Mouse (Mus musculus) intestine, postnatal 0 days (tissue): Measurements from ENCODE around the gene Asb10. TPM values are rescaled to one million over a fixed set of nuclear protein-coding genes. Genes with fewer than 3 reads are reported as not detected.

Source experiments
- ATAC-seq: fragments of 200-750 bp; cut with Nextera tagmentation; 2 replicates; pipeline ENCODE4 v1.8.0; 2017; ENCODE audit warnings: mild to moderate bottlenecking, moderate TSS enrichment, moderate library complexity
- H3K27ac ChIP-seq: fragments of 300-500 bp; sonication (generic); 2 replicates; pipeline ENCODE4 v1.5.1; 2014; ENCODE audit warnings: mild to moderate bottlenecking, low read depth, low read length, moderate library complexity
- H3K27me3 ChIP-seq: fragments of 300-500 bp; sonication (generic); replicated peaks from 2 replicates; pipeline ENCODE4 v1.6.1; 2014; ENCODE audit warnings: low read length, mixed read lengths; ENCODE audit not compliant: control insufficient read depth, insufficient read depth
- H3K36me3 ChIP-seq: fragments of 300-500 bp; sonication (generic); 2 replicates; pipeline ENCODE4 v1.6.1; 2014; ENCODE audit warnings: mild to moderate bottlenecking, moderate library complexity; ENCODE audit not compliant: control insufficient read depth, insufficient read depth
- H3K4me1 ChIP-seq: fragments of 300-500 bp; sonication (generic); replicated peaks from 2 replicates; pipeline ENCODE4 v1.6.1; 2014; ENCODE audit warnings: antibody characterized with exemption, low read length, mixed read lengths; ENCODE audit not compliant: control insufficient read depth, insufficient read depth
- H3K4me2 ChIP-seq: fragments of 300-500 bp; sonication (generic); replicated peaks from 2 replicates; pipeline ENCODE4 v1.6.1; 2014; ENCODE audit warnings: low read depth, mild to moderate bottlenecking, moderate library complexity
- H3K4me3 ChIP-seq: fragments of 300-500 bp; sonication (generic); 2 replicates; pipeline ENCODE4 v1.5.1; 2014; ENCODE audit warnings: low read depth, low read length
- H3K9ac ChIP-seq: fragments of 300-500 bp; sonication (generic); 2 replicates; pipeline ENCODE4 v1.6.1; 2014; ENCODE audit warnings: mild to moderate bottlenecking, low read depth, low read length
- H3K9me3 ChIP-seq: fragments of 300-500 bp; sonication (generic); 2 replicates; pipeline ENCODE4 v1.6.1; 2016; ENCODE audit warnings: mixed run types; ENCODE audit not compliant: control insufficient read depth
- CTCF ChIP-seq: sonication (generic); IDR thresholded peaks from 2 replicates; pipeline ENCODE4 v1.5.1; 2016; ENCODE audit warnings: low read depth, mild to moderate bottlenecking, control low read depth, antibody characterized with exemption, moderate library complexity
- WGBS: fragments of 180-500 bp; shearing (Covaris S2); extraction: QIAGEN DNeasy Blood & Tissue Kit; methylation state at CpG from one replicate; pipeline ENCODE4 v1.1.7; 2014; 5-methylcytosine and 5-hydroxymethylcytosine counted together
- polyA plus RNA-seq: library from polyadenylated mRNA; unstranded; fragments of >200 nt; fragmentation: Nextera tagmentation; extraction: Ambion mirVana; gene quantifications from 2 replicates; pipeline ENCODE4 v1.2.1, GENCODE M21; 2015

Gene Asb10
- 0.09 and 0.18 TPM in 2 replicates for polyA plus RNA-seq

DNA sequence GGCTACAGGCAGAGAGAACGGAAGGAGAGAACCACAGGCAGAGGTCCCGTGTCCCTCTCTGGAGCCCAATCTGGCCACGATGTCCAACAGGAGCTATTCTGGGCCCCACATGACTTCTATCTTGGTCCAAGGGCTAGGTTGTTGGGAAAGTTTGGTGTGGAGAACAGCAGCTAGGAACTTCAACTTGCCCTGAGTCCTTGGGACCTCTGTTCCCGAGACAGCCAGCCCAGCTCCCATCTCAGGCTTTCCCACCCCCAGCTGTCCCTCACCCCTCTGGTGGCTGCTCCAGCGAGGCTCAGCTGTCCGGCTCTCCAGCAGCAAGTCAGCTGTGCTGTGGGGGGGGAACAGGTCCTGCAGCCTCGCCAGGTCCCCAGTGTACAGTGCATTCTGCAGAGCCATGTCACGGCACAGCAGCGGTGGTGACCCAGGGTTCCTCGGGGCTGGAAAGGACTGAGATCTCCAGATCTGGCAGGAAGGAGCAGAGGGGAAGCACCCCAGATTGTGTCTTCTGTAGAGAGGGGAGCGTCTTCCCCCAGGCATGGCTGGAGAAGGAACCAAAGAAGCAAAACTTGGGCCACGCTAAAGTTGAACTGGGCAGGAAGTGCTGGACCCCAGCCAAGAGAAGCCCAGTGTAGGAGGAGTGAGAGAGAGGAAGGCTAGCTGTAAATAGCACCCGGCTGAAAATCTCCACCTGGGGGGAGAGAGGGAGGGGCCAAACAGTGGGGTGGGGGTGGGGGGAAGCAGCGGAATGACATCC is at the start of gene Asb10:
Asb10 (minus strand) TSS at position 592 of the 757 bp plus-strand sequence.
- WGBS, result 21% methylated on average over 14 of the region's 14 CpGs

DNA sequence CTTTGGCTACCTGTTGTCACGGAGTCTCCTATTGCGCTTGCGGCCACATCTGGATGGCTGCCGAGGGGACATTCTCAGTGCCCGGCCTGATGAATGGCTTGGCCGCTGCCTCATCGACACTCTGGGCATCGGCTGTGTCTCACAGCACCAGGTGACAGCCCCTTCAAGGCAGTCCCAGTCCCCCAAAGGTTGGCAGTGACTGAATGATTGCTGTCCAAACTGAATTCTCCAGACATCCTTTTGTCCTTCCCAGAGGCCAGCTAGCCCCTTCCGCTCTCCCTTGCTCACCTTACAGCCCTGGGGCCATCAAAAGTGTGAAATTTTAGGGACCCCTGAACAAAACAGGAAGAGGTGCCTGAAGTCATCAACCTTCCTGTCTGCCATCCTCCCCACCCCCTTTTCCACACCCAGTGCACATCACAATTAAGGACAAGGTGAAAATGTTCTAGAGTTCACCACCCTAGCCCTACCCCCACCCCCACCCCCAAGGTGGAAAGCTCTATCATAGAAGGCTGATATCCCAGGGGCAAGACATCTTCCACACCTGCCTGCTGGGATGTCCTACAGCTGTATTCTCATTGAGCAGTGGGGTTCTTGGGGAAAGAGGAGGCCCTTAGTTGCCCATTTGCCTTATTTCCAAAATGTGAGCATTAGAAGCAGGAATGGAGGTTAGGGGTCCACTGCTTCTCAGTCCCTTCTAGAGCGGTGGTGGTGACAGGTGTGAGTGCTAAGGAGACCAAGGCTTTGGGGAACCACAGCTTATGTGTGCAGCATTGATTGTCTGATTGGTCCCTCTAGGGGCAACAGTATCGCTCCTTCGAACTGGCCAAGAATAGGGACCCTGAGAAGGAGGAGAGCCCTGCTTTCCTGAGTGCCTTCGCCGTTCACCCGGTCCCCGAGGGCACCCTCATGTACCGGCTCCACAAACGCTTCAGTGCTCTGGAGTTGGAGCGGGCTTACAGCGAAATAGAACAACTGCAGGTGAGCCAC is 49.0 kb upstream of the Asb10 start:
- Histone ChIP-seq H3K36me3 (peaks cover 37% of the 10 kb centered on the region; the same call in 1 of the 2 replicates), H3K9ac (no peak overlapping the region), H3K27me3 (no peaks in the 10 kb centered on the region), H3K4me1 (peaks cover 4% of the 10 kb centered on the region; the same call in 1 of the 2 replicates), H3K4me3 (no peak overlapping the region), H3K9me3 (no peaks in the 10 kb centered on the region), H3K27ac (no peak overlapping the region), H3K4me2 (no peak overlapping the region)
- TF ChIP-seq CTCF, result no peak
- 92% methylated on average over 20 of the region's 20 CpGs for WGBS
- no peak for ATAC-seq

More for the DNA sequence above, at the start of gene Asb10:
- no peaks in the 10 kb centered on the region for H3K4me1 ChIP-seq
- H3K36me3 ChIP-seq, result no peaks in the 10 kb centered on the region
- no peak for ATAC-seq
- no peaks in the 10 kb centered on the region for H3K9me3 ChIP-seq
- H3K27ac ChIP-seq, result no peak within 1 kb of the TSS
- no peaks in the 10 kb centered on the region; the same call in 1 of the 2 replicates for H3K27me3 ChIP-seq
- no peak for TF ChIP-seq CTCF
- no peak within 1 kb of the TSS for H3K4me3 ChIP-seq
- peak within 1 kb of the TSS; percentile 48 for H3K4me2 ChIP-seq
- H3K9ac ChIP-seq, result no peak within 1 kb of the TSS

DNA sequence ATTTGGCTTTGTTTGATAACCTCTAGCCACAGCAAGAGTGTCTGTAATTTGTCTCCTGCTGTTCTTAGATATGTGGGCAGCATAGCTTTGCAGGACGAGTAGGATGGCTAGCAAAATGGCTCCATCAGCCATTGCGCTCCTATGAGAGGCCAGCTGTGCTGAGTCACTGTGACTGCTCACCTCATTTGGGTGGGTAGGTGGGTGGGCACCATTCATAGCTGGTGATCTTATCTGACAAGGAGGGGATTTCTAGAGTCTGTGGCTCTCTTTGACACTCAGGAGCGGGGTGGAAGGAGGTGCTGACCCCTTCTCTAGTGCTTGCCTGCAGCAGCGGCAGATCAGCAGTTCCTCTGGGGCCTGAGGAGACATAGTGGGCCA is 46.4 kb upstream of the Asb10 start:
- H3K9me3 ChIP-seq, result no peaks in the 10 kb centered on the region
- H3K4me3 ChIP-seq, result peak overlapping the region; percentile 77
- no peak for ATAC-seq
- WGBS, result 23% methylated on average over 4 of the region's 4 CpGs
- no peak for TF ChIP-seq CTCF
- peaks cover 4% of the 10 kb centered on the region; the same call in 1 of the 2 replicates for H3K4me1 ChIP-seq
- H3K9ac ChIP-seq, result peak overlapping the region; percentile 66
- H3K4me2 ChIP-seq, result peak overlapping the region; percentile 81
- no peaks in the 10 kb centered on the region for H3K27me3 ChIP-seq
- peak overlapping the region; percentile 54; the same call in 1 of the 2 replicates for H3K27ac ChIP-seq
- peaks cover 23% of the 10 kb centered on the region; the same call in 1 of the 2 replicates for H3K36me3 ChIP-seq

DNA sequence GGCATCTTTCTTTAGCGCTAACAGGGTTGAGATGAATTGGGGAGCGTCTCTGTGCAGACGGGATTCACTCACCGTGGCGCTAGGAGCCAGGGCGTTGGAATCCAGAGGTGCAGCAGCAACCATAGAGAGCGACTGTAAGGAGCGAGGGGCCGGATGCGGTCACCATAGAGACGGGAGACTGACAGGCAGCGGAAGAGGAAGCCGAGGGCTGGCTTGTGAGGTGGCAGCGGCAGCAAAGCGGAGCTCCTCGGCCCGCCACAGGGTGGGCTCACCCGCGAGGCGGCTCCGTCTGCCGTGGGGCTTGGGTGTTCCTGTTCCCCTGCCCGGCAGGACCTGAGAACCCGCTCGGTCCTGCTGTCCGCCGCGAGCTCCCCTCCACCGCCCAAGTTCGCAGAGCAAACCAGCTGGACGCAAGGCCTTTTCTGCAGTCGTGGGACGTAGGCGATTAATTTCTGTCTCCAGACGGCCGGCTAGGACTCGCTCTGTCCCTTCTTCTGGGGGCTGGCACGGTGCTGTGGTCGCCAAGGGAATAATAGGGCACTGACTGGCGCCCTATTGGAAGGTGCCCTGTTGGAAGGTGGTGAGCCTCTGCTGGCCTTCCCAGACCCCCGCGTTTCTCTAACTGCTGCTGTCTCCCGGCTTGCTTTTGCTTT is 45.9 kb upstream of the Asb10 start, which contains the start of gene Chpf2:
Chpf2 (plus strand) TSS at position 195 of the 653 bp plus-strand sequence.
- Histone ChIP-seq H3K4me3 (peak within 1 kb of the TSS; percentile 77), H3K27ac (peak within 1 kb of the TSS; percentile 54; the same call in 1 of the 2 replicates), H3K9me3 (no peaks in the 10 kb centered on the region), H3K4me1 (peaks cover 4% of the 10 kb centered on the region; the same call in 1 of the 2 replicates), H3K9ac (peak within 1 kb of the TSS; percentile 66), H3K36me3 (peaks cover 21% of the 10 kb centered on the region; the same call in 1 of the 2 replicates), H3K27me3 (no peaks in the 10 kb centered on the region), H3K4me2 (peak within 1 kb of the TSS; percentile 81)
- WGBS, result under 1% methylated on average over 43 of the region's 43 CpGs
- peak; percentile 71 for ATAC-seq
- no peak; the same call in 1 of the 2 replicates for TF ChIP-seq CTCF

DNA sequence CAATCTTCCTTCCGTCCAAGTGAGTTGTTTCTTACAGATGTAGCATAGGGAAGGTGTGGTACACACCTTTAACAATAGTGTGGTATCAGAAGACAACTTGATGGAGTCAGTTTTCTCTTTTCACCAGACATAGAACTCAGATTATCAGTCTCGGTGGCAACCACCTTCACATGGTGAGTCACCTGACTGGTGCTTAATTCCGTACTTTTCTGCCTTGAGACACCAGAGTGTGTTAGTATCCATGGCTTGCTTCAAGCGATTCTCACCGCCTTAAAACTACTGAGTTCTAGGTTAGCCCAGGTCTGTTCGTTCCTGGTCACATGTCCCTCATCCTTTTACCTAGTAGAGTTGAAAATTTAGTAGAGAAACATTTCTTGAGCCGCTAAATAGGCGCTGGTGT is 45.3 kb upstream of the Asb10 start:
- 9% methylated on average over 8 of the region's 8 CpGs for WGBS
- 0 out of 2 replicates have a peak, but pooled peaks have one; percentile 15 for ATAC-seq
- peak overlapping the region; percentile 77 for H3K4me3 ChIP-seq

More for the DNA sequence above, 45.3 kb upstream of the Asb10 start:
- no peaks in the 10 kb centered on the region for H3K27me3 ChIP-seq
- H3K9me3 ChIP-seq, result no peaks in the 10 kb centered on the region
- no peak overlapping the region for H3K27ac ChIP-seq
- H3K9ac ChIP-seq, result peak overlapping the region; percentile 66
- no peak for TF ChIP-seq CTCF
- H3K4me1 ChIP-seq, result peaks cover 4% of the 10 kb centered on the region; the same call in 1 of the 2 replicates
- peak overlapping the region; percentile 81 for H3K4me2 ChIP-seq
- H3K36me3 ChIP-seq, result peaks cover 17% of the 10 kb centered on the region; the same call in 1 of the 2 replicates
